In the genomic region with DNA sequence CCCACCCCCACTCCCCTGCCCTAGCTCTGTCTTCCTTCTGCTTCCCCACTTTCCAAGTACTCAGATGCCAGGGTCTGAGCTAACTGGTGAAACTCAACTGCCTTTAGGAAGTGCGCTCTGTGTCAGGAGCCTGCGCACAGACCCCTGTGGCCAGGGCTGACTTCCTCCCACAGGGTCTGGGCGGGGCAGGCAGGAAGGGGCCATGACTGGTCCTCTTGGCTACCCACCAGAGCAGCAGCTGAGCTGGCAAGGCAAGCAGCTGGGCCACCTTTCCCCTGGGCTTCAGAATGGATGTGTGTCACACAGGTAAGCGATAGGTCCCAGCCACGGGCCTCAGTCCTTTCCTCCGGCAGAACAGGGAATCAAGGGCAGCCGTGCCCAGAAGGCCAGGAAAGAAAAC, we compare ENCODE assay signal across 8 mouse cellular contexts. TPM values are rescaled to one million over a fixed set of nuclear protein-coding genes. Genes with fewer than 3 reads are reported as not detected.
DNase-seq lines count a peak whose midpoint lies in the region; ATAC-seq and TF ChIP-seq lines count a peak whose summit lies in the region.

A gene (plus strand): TSS at position 134 of the 400 bp plus-strand sequence.

- no peak; the same call in 1 of the 2 replicates for ATAC-seq in stomach, embryonic 16.5 days (ENCODE audit: insufficient read depth, low FRiP score)
- ATAC-seq in hindbrain, embryonic 12.5 days (ENCODE audit: low FRiP score): no peak
- no peak for ATAC-seq in forebrain, embryonic 14.5 days

- H3K27me3 ChIP-seq in stomach, embryonic 16.5 days (ENCODE audit: control insufficient read depth, insufficient read depth, low read length): no peaks in the 10 kb centered on the region
- no peaks in the 10 kb centered on the region for H3K27me3 ChIP-seq in hindbrain, embryonic 12.5 days
- H3K27me3 ChIP-seq in forebrain, embryonic 14.5 days (replicated peaks; ENCODE audit: control insufficient read depth, insufficient read depth, low read length): no peaks in the 10 kb centered on the region

- WGBS in stomach, embryonic 16.5 days: 81% methylated on average over 7 of the region's 7 CpGs
- 78% methylated on average over 7 of the region's 7 CpGs for WGBS in hindbrain, embryonic 12.5 days
- 86% methylated on average over 7 of the region's 7 CpGs for WGBS in forebrain, embryonic 14.5 days

- H3K4me1 ChIP-seq in stomach, embryonic 16.5 days (ENCODE audit: control insufficient read depth, insufficient read depth, low read length): no peaks in the 10 kb centered on the region
- H3K4me1 ChIP-seq in hindbrain, embryonic 12.5 days: no peaks in the 10 kb centered on the region
- no peaks in the 10 kb centered on the region for H3K4me1 ChIP-seq in forebrain, embryonic 14.5 days (ENCODE audit: control insufficient read depth, insufficient read depth, low read length)

- H3K9ac ChIP-seq in stomach, embryonic 16.5 days (ENCODE audit: low read length): no peak within 1 kb of the TSS
- H3K9ac ChIP-seq in hindbrain, embryonic 12.5 days: no peak within 1 kb of the TSS
- H3K9ac ChIP-seq in forebrain, embryonic 14.5 days (ENCODE audit: low read length): no peak within 1 kb of the TSS

- H3K27ac ChIP-seq in layer of hippocampus, adult 2 months: peak within 1 kb of the TSS; percentile 49; the same call in 1 of the 2 replicates
- peak within 1 kb of the TSS; percentile 7; the same call in 1 of the 2 replicates for H3K27ac ChIP-seq in stomach, embryonic 16.5 days (ENCODE audit: low read length)
- no peak within 1 kb of the TSS for H3K27ac ChIP-seq in hindbrain, embryonic 12.5 days
- no peak within 1 kb of the TSS for H3K27ac ChIP-seq in forebrain, embryonic 14.5 days (ENCODE audit: low read depth, low read length)

- DNase-seq in right cerebral cortex, postnatal 25 days: peak; percentile 34
- DNase-seq in right cerebral cortex, adult 2 months (ENCODE audit: low spot score in 2 of 2): no peak
- DNase-seq in heart, adult 8-10 months (ENCODE audit: low spot score): peak; percentile 49
- DNase-seq in layer of hippocampus, adult 2 months (ENCODE audit: low spot score in 2 of 2): no peak
- peak; percentile 78 for DNase-seq in lung, postnatal 10 days
- DNase-seq in forebrain, embryonic 14.5 days (ENCODE audit: low spot score): no peak

- H3K36me3 ChIP-seq in stomach, embryonic 16.5 days (ENCODE audit: control insufficient read depth, insufficient read depth, low read length): no peaks in the 10 kb centered on the region
- H3K36me3 ChIP-seq in hindbrain, embryonic 12.5 days: no peaks in the 10 kb centered on the region
- no peaks in the 10 kb centered on the region for H3K36me3 ChIP-seq in forebrain, embryonic 14.5 days (ENCODE audit: control insufficient read depth, insufficient read depth, low read length)

- H3K9me3 ChIP-seq in stomach, embryonic 16.5 days (replicated peaks; ENCODE audit: control insufficient read depth, low read length): no peaks in the 10 kb centered on the region
- H3K9me3 ChIP-seq in hindbrain, embryonic 12.5 days (replicated peaks): no peaks in the 10 kb centered on the region
- no peaks in the 10 kb centered on the region for H3K9me3 ChIP-seq in forebrain, embryonic 14.5 days (replicated peaks; ENCODE audit: control insufficient read depth, low read length)

- H3K4me2 ChIP-seq in stomach, embryonic 16.5 days (ENCODE audit: low read depth, low read length): 0 out of 2 replicates have a peak within 1 kb of the TSS, but pooled peaks have one; percentile 0
- H3K4me2 ChIP-seq in hindbrain, embryonic 12.5 days (replicated peaks): no peak within 1 kb of the TSS
- no peak within 1 kb of the TSS for H3K4me2 ChIP-seq in forebrain, embryonic 14.5 days (ENCODE audit: low read length)

- no peak for TF ChIP-seq CTCF in layer of hippocampus, adult 2 months (conservative IDR thresholded peaks at IDR 0.05)

- H3K4me3 ChIP-seq in layer of hippocampus, adult 2 months: peak within 1 kb of the TSS; percentile 31
- peak within 1 kb of the TSS; percentile 10 for H3K4me3 ChIP-seq in stomach, embryonic 16.5 days (replicated peaks; ENCODE audit: low read length)
- H3K4me3 ChIP-seq in hindbrain, embryonic 12.5 days: no peak within 1 kb of the TSS
- H3K4me3 ChIP-seq in forebrain, embryonic 14.5 days (ENCODE audit: low read depth, low read length): no peak within 1 kb of the TSS

RNA-seq across cellular contexts. Expression of the gene that starts here (rescaled TPM):
- total RNA-seq in heart, adult 8-10 months (2022): 1 to 10 TPM; 4.2 to 8.7 (median 5.3) TPM
- total RNA-seq in layer of hippocampus, adult 2 months (2021): 10 to 100 TPM; 24.7 to 25.2 TPM
- 10.0 and 12.9 TPM in 2 replicates for polyA plus RNA-seq in stomach, embryonic 16.5 days (2015; fragmentation: Nextera tagmentation; extraction: Ambion mirVana)
- 6.3 and 7.8 TPM in 2 replicates for polyA plus RNA-seq in hindbrain, embryonic 12.5 days (2016; fragmentation: Nextera tagmentation; extraction: Ambion mirVana)
- 2.4 and 2.7 TPM in 2 replicates for polyA plus RNA-seq in forebrain, embryonic 14.5 days (2014; fragmentation: Nextera tagmentation; extraction: Ambion mirVana)

Comparison
In these comparisons a context has a peak if more than half of its experiments do, and no peak if none do; other contexts are left out.
1. DNase-seq: peak in right cerebral cortex, postnatal 25 days (single experiment), heart, adult 8-10 months (single experiment) and lung, postnatal 10 days (single experiment); none in right cerebral cortex, adult 2 months (0 of 2), layer of hippocampus, adult 2 months (0 of 2) and forebrain, embryonic 14.5 days (single experiment).
2. H3K27ac ChIP-seq: peak in layer of hippocampus, adult 2 months (single experiment) and stomach, embryonic 16.5 days (single experiment); none in hindbrain, embryonic 12.5 days (single experiment) and forebrain, embryonic 14.5 days (single experiment).
3. H3K4me3 ChIP-seq: peak in layer of hippocampus, adult 2 months (single experiment) and stomach, embryonic 16.5 days (single experiment); none in hindbrain, embryonic 12.5 days (single experiment) and forebrain, embryonic 14.5 days (single experiment).